Mouse (Mus musculus): ENCODE data around the gene Rsrc1.

GRCm38 (mm10) chr3:66970261-66970660 is 10.9 kb upstream of the Rsrc1 start:
- TF ChIP-seq CTCF (IDR thresholded peaks at IDR 0.05; ENCODE audit: low read depth) (no peak), EP300 (IDR thresholded peaks at IDR 0.05; ENCODE audit: low read depth) (no peak)

Measured in liver, embryonic 14.5 days (tissue).